Mouse (Mus musculus) hindbrain, embryonic 10.5 days (tissue): ENCODE results near the gene Pnpla3. TPM values are rescaled to one million over a fixed set of nuclear protein-coding genes. Genes with fewer than 3 reads are reported as not detected.

Experiments used
- DNase-seq: peaks from one replicate; pipeline ENCODE4 v3.0.0-alpha.2; 2017; ENCODE audit warnings: low spot score
- H3K27ac ChIP-seq: fragments of 300-500 bp; sonication (generic); 2 replicates; pipeline ENCODE4 v1.5.1; 2016; ENCODE audit warnings: mild to moderate bottlenecking, moderate library complexity
- H3K27me3 ChIP-seq: fragments of 300-500 bp; sonication (generic); 2 replicates; pipeline ENCODE4 v1.6.1; 2016; ENCODE audit warnings: mild to moderate bottlenecking; ENCODE audit not compliant: poor library complexity, insufficient read depth, severe bottlenecking
- H3K36me3 ChIP-seq: fragments of 300-500 bp; sonication (generic); 2 replicates; pipeline ENCODE4 v1.6.1; 2016; ENCODE audit warnings: mild to moderate bottlenecking, moderate library complexity
- H3K4me1 ChIP-seq: fragments of 300-500 bp; sonication (generic); replicated peaks from 2 replicates; pipeline ENCODE4 v1.6.1; 2016; ENCODE audit warnings: mild to moderate bottlenecking
- H3K4me3 ChIP-seq: fragments of 300-500 bp; sonication (generic); 2 replicates; pipeline ENCODE4 v1.5.1; 2016; ENCODE audit warnings: mild to moderate bottlenecking, moderate library complexity
- H3K9me3 ChIP-seq: fragments of 300-500 bp; sonication (generic); 2 replicates; pipeline ENCODE4 v1.6.1; 2016; ENCODE audit warnings: mild to moderate bottlenecking, moderate library complexity
- WGBS: fragments of 180-500 bp; shearing (Covaris S2); methylation state at CpG from one replicate; pipeline ENCODE4 v1.1.7; 2016; 5-methylcytosine and 5-hydroxymethylcytosine counted together
- polyA plus RNA-seq: library from polyadenylated mRNA; unstranded; fragments of >200 nt; fragmentation: Nextera tagmentation; extraction: Ambion mirVana; gene quantifications from 2 replicates; pipeline ENCODE4 v1.2.1, GENCODE M21; 2016

Pnpla3 gene
- polyA plus RNA-seq, 1 experiment from 2014 or later = 0.88 TPM

GRCm38 (mm10) chr15:84226918-84227317 is 59.3 kb downstream of the Pnpla3 start:
- peak; percentile 41 for DNase-seq
- Histone ChIP-seq H3K27me3 (peaks cover 36% of the 10 kb centered on the region), H3K4me3 (no peak overlapping the region), H3K36me3 (no peaks in the 10 kb centered on the region), H3K27ac (peak overlapping the region; percentile 75), H3K9me3 (no peaks in the 10 kb centered on the region), H3K4me1 (peaks cover 69% of the 10 kb centered on the region)
- WGBS = 70% methylated on average over 15 of the region's 15 CpGs

- H3K27me3 ChIP-seq = peaks cover 38% of the 10 kb centered on the region
- no peak for DNase-seq
- H3K4me3 ChIP-seq = peak overlapping the region; percentile 74
- H3K4me1 ChIP-seq = peaks cover 68% of the 10 kb centered on the region
- peak overlapping the region; percentile 86 for H3K27ac ChIP-seq
- no peaks in the 10 kb centered on the region for H3K36me3 ChIP-seq
- no peaks in the 10 kb centered on the region for H3K9me3 ChIP-seq
- 14% methylated on average over 5 of the region's 5 CpGs for WGBS
Measured at GRCm38 (mm10) chr15:84230661-84231060, 63.0 kb downstream of the Pnpla3 start.

GRCm38 (mm10) chr15:84231113-84231712 is 63.6 kb downstream of the Pnpla3 start:
- DNase-seq = peak; percentile 45
- peaks cover 66% of the 10 kb centered on the region for H3K4me1 ChIP-seq
- peaks cover 40% of the 10 kb centered on the region for H3K27me3 ChIP-seq
- no peaks in the 10 kb centered on the region for H3K36me3 ChIP-seq
- no peaks in the 10 kb centered on the region for H3K9me3 ChIP-seq
- H3K27ac ChIP-seq = peak overlapping the region; percentile 86
- WGBS = 4% methylated on average over 16 of the region's 16 CpGs
- H3K4me3 ChIP-seq = peak overlapping the region; percentile 74

DNA sequence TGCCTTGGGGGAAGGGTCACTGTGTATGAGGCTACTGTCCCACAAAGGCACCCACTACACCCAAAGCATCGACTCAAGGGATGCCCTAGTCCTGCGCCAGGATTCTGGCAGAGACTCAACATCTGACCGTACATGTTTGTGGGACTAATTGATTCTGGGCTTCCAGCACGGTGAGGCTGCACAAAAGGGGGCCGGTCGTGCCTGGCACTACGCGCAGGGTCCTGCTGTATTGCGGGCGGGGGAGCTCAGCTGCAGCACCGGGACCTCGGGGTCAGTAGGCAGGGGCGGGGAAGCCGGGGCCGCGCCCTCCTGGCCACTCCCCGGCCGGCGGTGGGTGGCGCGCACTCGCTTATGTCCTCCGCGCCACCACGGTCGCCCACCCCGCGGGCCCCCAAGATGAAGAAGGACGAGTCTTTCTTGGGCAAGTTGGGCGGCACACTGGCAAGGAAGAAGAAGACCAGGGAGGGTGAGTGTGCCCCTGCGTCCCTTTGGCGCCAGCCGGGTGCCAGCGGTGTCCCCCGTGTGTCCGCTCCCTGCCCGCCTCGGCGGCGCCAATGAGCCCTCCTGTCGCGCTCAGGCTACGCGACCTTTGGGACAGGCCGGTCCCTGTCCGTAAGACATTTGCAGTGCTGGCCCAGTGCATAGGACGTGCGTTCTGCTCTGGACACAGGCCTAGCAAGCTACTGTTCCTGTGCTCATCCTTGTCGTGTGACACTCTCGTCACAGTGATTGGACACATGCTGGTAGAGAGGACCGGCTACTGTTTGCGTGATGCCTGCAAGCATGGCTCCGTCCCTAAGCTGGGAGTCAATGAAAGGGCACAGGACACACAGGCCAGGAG is 64.3 kb downstream of the Pnpla3 start, which contains the start of gene Parvb:
Gene Parvb, plus strand, starts transcription at position 323 of the 841 bp plus-strand sequence.
- Histone ChIP-seq H3K4me3 (peak within 1 kb of the TSS; percentile 74), H3K27me3 (peaks cover 43% of the 10 kb centered on the region), H3K36me3 (no peaks in the 10 kb centered on the region), H3K9me3 (no peaks in the 10 kb centered on the region), H3K4me1 (peaks cover 61% of the 10 kb centered on the region), H3K27ac (peak within 1 kb of the TSS; percentile 86)
- under 1% methylated on average over 53 of the region's 53 CpGs for WGBS
- DNase-seq = peak; percentile 68

- peak overlapping the region; percentile 74 for H3K4me3 ChIP-seq
- H3K9me3 ChIP-seq = no peaks in the 10 kb centered on the region
- H3K4me1 ChIP-seq = peaks cover 62% of the 10 kb centered on the region
- WGBS = 4% methylated on average over 8 of the region's 8 CpGs
- DNase-seq = no peak
- peaks cover 49% of the 10 kb centered on the region for H3K27me3 ChIP-seq
- H3K36me3 ChIP-seq = no peaks in the 10 kb centered on the region
- peak overlapping the region; percentile 86 for H3K27ac ChIP-seq
Measured at GRCm38 (mm10) chr15:84232609-84233008, 65.0 kb downstream of the Pnpla3 start.

DNA sequence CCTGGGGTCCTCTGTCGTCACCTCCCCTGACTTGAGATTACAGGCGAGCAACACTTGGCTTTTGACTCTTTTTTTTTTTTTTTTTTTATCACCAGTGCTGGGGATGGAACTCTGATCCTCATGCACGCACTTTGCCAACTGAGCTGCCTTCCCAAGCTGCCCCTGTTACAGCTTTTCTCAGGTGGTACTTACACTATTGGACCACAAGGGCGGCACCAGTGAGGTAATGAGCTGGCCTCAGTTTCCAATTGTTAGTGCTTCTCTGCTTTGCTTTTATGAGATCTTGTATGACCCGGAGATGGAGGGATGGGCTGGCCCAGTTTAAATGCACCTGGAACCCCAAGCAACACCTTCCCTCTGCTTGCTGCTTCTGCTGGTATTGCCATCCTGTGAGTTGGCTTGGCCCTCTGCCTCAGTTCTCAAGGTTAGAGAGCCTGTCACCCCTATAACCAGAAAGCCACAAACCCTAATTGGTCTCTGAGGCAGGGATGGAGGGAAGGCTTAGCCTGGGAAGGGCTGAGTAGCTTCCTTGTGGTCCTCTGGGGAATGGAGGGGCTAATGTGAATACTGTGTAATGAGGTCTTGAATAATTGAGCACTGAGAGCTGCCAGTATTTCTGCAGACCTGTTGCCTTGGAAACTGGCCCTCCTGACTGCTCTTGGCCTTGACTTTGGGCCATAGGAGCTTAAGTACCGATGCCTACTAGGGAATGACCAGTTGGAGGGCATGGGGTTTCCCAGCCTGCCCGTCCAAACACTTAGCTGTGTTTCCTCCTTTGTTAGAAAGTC is 67.4 kb downstream of the Pnpla3 start:
- H3K27ac ChIP-seq = peak overlapping the region; percentile 67; the same call in 1 of the 2 replicates
- no peak for DNase-seq

DNA sequence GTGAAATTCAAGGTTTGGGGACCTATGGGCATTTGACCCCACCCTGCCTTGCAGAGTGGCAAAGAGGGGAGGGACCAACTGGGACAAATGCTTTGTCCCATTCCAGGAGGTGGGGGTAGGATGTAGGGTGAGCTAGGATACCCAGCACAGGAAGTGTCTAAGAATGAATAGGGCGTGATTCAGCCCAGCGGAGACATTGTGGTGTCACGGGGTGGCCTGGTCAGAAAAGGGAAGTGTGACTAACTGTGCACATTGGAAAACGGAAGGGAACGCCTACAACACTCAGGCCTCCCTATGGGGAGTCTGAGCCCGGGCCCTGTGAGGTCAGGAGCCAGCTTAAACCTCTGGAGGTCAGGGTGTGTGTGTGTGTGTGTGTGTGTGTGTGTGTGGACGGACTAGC is 68.0 kb downstream of the Pnpla3 start:
- no peaks in the 10 kb centered on the region for H3K9me3 ChIP-seq
- no peaks in the 10 kb centered on the region for H3K36me3 ChIP-seq
- no peak for DNase-seq
- peaks cover 55% of the 10 kb centered on the region for H3K27me3 ChIP-seq
- H3K4me3 ChIP-seq = no peak overlapping the region
- H3K27ac ChIP-seq = peak overlapping the region; percentile 67; the same call in 1 of the 2 replicates
- 52% methylated on average over 7 of the region's 7 CpGs for WGBS
- H3K4me1 ChIP-seq = peaks cover 70% of the 10 kb centered on the region

More for the DNA sequence above, 67.4 kb downstream of the Pnpla3 start:
- no peaks in the 10 kb centered on the region for H3K9me3 ChIP-seq
- H3K36me3 ChIP-seq = no peaks in the 10 kb centered on the region
- WGBS = 82% methylated on average over 7 of the region's 7 CpGs
- H3K27me3 ChIP-seq = peaks cover 61% of the 10 kb centered on the region
- no peak overlapping the region for H3K4me3 ChIP-seq
- H3K4me1 ChIP-seq = peaks cover 74% of the 10 kb centered on the region

Other genes with a start within 250 kb of the Pnpla3 start
- 0.22 and 0.32 TPM in 2 replicates for gene Efcab6, start 102.5 kb upstream of the Pnpla3 start, polyA plus RNA-seq
- gene Sult4a1, start 62.1 kb upstream of the Pnpla3 start, polyA plus RNA-seq = 12.0 and 14.8 TPM in 2 replicates
- not detected in 2 replicates for gene Pnpla5, start 44.7 kb upstream of the Pnpla3 start, polyA plus RNA-seq
- 94.5 and 103 TPM in 2 replicates for gene Samm50, start 24.4 kb downstream of the Pnpla3 start, polyA plus RNA-seq
- gene Parvb, start 64.2 kb downstream of the Pnpla3 start, polyA plus RNA-seq = 7.1 and 7.6 TPM in 2 replicates
- gene Parvg, start 156.2 kb downstream of the Pnpla3 start, polyA plus RNA-seq = 1.1 TPM in 2 replicates